Mouse (Mus musculus) bone marrow, adult 2 months (tissue): Measurements from ENCODE around the gene 1520401A03Rik.

ENCODE experiments used
- CTCF ChIP-seq: fragments of 200-500 bp; IDR thresholded peaks from 2 replicates; pipeline ENCODE4 v1.5.1; 2011; ENCODE audit warnings: low read length, control low read depth; ENCODE audit not compliant: control insufficient read depth, insufficient read depth
- POLR2A ChIP-seq: fragments of 200-500 bp; IDR thresholded peaks from 2 replicates; pipeline ENCODE4 v1.6.1; 2011; ENCODE audit warnings: low read depth, mild to moderate bottlenecking, control low read depth, low read length, borderline replicate concordance; ENCODE audit not compliant: control insufficient read depth

GRCm38 (mm10) chr17:23677236-23677679 is 45.3 kb downstream of the 1520401A03Rik start, which contains the start of gene Tnfrsf12a:
- TF ChIP-seq CTCF (no peak), POLR2A (peak; percentile 86)
